Mouse (Mus musculus): ENCODE data around the gene Tshz2. TPM values are rescaled to one million over a fixed set of nuclear protein-coding genes. Genes with fewer than 3 reads are reported as not detected.

The Tshz2 gene
- polyA plus RNA-seq, 1 experiment from 2014 or later: not detected

DNA sequence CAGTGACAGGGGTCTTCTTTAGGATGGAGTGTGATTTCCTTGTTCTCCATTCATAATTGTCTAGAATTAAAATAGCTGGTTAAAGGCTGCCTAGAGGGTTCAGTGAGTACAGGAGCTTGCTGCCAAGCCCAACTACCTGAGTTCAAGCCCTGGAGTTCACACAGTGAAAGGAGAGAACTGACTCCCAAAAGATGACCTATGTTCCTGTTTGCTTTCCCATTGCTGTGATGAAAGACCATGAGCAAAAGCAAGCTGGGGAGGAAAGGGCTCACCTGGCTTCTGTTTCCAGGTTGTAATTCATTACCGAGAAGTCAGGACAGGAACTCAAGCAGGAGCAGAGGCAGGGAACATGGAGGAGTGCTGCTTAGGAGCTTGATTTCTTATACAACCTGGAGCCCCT lies 416.0 kb downstream of the Tshz2 start:
- no peaks in the 10 kb centered on the region for H3K79me2 ChIP-seq (ENCODE audit: inconsistent target)
- 86% methylated on average over 1 of the region's 1 CpGs for WGBS (ENCODE audit: missing documents)
- no peak overlapping the region for H3K27ac ChIP-seq

DNA sequence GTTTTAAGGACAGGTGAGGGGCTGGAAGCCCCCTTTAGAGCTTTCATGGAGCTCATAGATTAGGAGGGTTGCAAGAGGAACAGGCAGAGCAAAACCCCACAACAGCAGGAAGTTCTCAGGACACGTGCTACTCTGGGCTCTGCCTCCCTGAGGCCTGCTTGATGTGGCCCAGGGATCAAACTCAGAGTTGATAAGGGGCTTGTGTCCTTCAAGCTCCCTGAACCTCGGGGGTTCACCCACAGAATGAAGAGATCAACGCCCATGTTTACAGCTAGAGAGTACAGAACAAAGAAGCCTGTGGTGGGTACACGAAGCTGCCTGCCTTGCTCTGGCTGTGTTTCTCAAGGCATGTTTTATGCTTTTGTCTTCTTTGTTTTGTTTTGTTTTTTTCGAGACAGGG lies 417.8 kb downstream of the Tshz2 start:
- Histone ChIP-seq H3K79me2 (ENCODE audit: inconsistent target) (no peaks in the 10 kb centered on the region), H3K4me3 (ENCODE audit: inconsistent target) (no peak overlapping the region), H3K27ac (no peak overlapping the region), H3K36me3 (ENCODE audit: inconsistent target) (no peaks in the 10 kb centered on the region)
- 59% methylated on average over 5 of the region's 5 CpGs for WGBS (ENCODE audit: missing documents)

More for the DNA sequence above, 416.0 kb downstream of the Tshz2 start:
- Histone ChIP-seq H3K4me3 (ENCODE audit: inconsistent target) (no peak overlapping the region), H3K36me3 (ENCODE audit: inconsistent target) (no peaks in the 10 kb centered on the region)

DNA sequence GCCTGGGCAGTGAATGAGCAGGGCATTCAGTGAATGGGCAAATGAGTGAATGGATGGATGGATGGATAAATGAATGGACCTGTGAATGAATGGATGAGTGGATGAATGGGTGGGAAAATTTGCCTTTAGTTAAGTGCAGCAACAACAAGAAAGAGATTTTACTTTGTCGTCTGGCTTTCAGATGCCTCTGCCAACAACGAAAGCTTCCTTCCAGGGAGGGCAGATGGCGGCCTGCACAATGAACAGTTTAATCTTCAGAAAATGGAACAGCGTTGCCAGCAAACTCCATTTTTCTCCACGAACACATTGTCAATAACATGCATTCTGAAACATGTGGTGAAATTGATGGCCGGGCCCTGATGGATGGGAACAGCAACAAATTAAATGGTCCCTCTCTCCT lies 418.6 kb downstream of the Tshz2 start:
- Histone ChIP-seq H3K36me3 (ENCODE audit: inconsistent target) (no peaks in the 10 kb centered on the region), H3K27ac (no peak overlapping the region), H3K4me3 (ENCODE audit: inconsistent target) (no peak overlapping the region), H3K79me2 (ENCODE audit: inconsistent target) (no peaks in the 10 kb centered on the region)
- 94% methylated on average over 6 of the region's 6 CpGs for WGBS (ENCODE audit: missing documents)

DNA sequence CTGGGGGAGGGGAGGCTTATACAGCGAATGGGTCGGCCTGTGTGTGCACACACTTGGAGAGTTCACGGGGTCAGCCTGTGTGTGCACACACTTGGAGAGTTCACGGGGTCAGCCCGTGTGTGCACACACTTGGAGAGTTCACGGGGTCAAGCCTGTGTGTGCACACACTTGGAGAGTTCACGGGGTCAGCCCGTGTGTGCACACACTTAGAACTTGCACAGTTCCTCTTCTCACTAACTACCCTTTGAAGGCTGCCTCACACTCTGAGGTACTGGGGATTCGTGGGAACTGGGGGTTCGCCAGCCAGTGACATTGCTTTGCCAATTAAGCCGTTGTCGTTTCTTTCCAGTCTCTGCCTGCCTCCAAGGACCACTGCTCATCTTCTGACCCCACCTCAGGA lies 422.1 kb downstream of the Tshz2 start:
- Histone ChIP-seq H3K79me2 (ENCODE audit: inconsistent target) (no peaks in the 10 kb centered on the region), H3K27ac (no peak overlapping the region), H3K4me3 (ENCODE audit: inconsistent target) (no peak overlapping the region), H3K36me3 (ENCODE audit: inconsistent target) (no peaks in the 10 kb centered on the region)
- WGBS (ENCODE audit: missing documents): 62% methylated on average over 12 of the region's 12 CpGs

DNA sequence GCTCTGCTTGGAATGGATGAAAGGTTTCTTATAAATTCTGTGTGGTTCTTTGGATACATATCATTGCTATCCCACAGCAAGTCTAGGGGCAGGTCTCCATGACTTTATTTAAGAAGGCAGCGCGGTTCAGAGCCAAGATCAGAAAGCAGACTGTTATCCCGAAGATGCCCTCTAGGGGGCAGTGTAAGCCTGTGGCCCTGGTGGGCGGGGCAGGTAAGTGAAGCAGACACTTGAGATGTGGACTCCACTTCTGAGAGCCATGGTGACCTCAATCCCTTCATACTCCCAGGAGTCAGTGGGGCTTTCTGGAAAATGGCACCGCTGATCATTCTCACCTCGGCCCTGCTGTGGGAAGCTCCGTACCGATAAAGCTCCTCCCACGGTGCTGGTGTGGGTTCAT lies 422.6 kb downstream of the Tshz2 start:
- H3K27ac ChIP-seq: no peak overlapping the region
- WGBS (ENCODE audit: missing documents): 36% methylated on average over 9 of the region's 9 CpGs
- no peaks in the 10 kb centered on the region for H3K36me3 ChIP-seq (ENCODE audit: inconsistent target)
- no peaks in the 10 kb centered on the region for H3K79me2 ChIP-seq (ENCODE audit: inconsistent target)
- H3K4me3 ChIP-seq (ENCODE audit: inconsistent target): no peak overlapping the region

DNA sequence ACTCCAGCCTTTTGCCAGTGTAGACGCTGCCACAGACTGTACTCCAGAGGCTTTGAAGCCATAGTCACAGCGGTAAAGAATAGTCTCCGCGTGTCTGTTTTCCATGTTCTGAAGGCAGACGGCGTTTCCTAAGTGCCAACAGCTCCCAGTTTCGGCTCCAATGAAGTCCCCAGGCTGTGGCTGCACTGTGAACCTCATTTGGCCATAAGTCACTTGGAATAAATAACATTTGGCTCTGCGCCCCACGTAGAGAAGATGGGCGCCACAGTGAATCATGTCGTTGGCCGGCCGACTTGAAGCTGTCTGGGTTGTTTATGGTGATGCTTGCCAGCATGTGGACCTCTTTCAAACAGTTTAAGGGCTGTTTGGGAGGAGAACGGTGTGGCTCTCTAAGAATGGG lies 426.0 kb downstream of the Tshz2 start:
- Histone ChIP-seq H3K4me3 (ENCODE audit: inconsistent target) (no peak overlapping the region), H3K36me3 (ENCODE audit: inconsistent target) (no peaks in the 10 kb centered on the region), H3K27ac (no peak overlapping the region), H3K79me2 (ENCODE audit: inconsistent target) (no peaks in the 10 kb centered on the region)
- 91% methylated on average over 13 of the region's 14 CpGs for WGBS (ENCODE audit: missing documents)

DNA sequence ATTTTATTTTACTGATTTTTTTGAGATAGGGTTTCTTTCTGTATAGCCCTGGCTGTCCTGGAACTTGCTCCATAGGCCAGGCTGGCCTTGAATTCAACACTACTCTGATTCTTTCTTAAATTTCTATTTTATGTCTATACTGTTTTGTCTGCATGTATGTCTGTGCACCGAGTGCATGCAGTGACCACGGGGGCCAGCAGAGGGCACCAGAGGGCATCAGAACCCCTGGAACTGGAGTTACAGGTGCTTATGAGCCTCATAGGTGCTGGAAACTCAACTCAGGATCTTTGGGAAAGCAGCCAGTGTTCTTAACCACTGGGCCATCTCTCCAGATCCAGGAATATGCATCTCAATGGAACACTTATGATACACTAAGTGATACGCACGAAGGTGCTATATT lies 427.3 kb downstream of the Tshz2 start:
- H3K27ac ChIP-seq: no peak overlapping the region
- no peak overlapping the region for H3K4me3 ChIP-seq (ENCODE audit: inconsistent target)
- WGBS (ENCODE audit: missing documents): 70% methylated on average over 4 of the region's 4 CpGs
- no peaks in the 10 kb centered on the region for H3K79me2 ChIP-seq (ENCODE audit: inconsistent target)
- no peaks in the 10 kb centered on the region for H3K36me3 ChIP-seq (ENCODE audit: inconsistent target)

DNA sequence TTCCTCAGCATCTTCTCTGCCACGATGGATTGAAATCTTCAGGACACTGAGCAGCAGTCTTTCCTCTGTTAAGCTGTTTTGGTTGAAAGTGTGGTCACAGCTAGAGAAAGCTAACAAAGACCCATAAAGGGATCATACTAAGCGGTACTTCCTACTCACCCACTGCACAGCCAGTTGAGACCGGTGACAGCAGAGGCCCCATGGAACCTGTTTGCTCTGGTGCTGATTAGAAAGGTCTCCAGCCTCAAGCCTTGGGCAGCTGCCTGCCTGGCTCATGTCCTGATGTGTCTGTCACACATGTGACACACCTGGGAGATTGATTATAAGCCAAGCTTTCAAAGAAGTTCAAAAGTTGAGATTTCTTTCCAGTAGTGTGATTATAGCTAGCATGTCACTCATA lies 429.6 kb downstream of the Tshz2 start:
- 85% methylated on average over 3 of the region's 3 CpGs for WGBS (ENCODE audit: missing documents)
- Histone ChIP-seq H3K79me2 (ENCODE audit: inconsistent target) (no peaks in the 10 kb centered on the region), H3K4me3 (ENCODE audit: inconsistent target) (no peak overlapping the region), H3K36me3 (ENCODE audit: inconsistent target) (no peaks in the 10 kb centered on the region), H3K27ac (no peak overlapping the region)

DNA sequence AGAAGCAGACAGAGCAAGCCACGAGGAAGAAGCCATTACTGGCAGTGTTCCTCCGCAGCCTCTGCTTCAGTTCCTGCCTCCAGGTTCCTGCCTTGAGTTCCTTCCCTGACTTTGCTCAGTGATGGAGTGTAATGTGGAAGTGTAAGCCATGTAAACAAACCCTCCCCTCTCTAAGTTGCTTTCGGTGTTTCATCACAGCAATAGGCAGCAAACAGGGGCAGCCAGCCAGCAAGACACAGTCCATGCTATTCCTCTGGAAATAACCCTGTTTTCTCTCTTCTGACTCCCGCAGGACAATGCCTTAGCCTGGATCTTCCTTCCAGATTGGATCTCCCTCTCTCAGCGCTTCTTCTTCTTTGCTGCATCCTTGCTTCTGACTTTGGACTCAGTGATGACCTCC lies 437.2 kb downstream of the Tshz2 start:
- Histone ChIP-seq H3K36me3 (ENCODE audit: inconsistent target) (no peaks in the 10 kb centered on the region), H3K4me3 (ENCODE audit: inconsistent target) (no peak overlapping the region), H3K79me2 (ENCODE audit: inconsistent target) (no peaks in the 10 kb centered on the region), H3K27ac (no peak overlapping the region)
- WGBS (ENCODE audit: missing documents): 93% methylated on average over 5 of the region's 5 CpGs

DNA sequence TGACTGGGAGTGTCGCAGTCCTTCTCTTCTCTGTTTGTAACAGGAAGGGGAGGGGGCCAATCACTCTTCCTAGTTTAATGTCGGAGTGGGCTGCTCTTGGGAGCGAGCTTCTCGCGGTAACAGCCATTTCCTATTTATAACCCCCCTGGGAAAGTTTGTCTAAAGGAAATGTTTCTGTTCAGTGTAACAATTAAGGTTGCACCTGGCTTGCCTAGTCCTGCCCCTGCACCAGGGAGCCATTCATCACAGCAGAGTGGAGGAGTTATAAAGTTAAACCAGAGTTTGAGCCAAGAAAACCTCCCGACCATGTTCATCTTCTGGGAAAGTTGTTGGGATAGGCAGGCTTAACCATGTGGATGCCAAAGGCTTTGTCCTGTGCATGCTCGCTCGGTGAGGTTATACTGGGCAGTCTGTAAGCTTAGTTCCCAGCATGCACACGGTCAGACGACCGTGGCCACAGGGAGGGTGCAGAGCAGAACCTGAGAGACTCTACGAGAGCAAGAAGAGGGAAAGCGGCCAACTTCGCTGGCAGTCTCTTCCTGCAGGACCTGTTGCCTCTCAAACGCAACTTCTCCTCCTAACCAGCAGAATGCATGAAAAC lies 437.9 kb downstream of the Tshz2 start:
- no peaks in the 10 kb centered on the region for H3K36me3 ChIP-seq (ENCODE audit: inconsistent target)
- H3K27ac ChIP-seq: no peak overlapping the region
- WGBS (ENCODE audit: missing documents): 17% methylated on average over 15 of the region's 15 CpGs
- no peaks in the 10 kb centered on the region for H3K79me2 ChIP-seq (ENCODE audit: inconsistent target)
- H3K4me3 ChIP-seq (ENCODE audit: inconsistent target): no peak overlapping the region

DNA sequence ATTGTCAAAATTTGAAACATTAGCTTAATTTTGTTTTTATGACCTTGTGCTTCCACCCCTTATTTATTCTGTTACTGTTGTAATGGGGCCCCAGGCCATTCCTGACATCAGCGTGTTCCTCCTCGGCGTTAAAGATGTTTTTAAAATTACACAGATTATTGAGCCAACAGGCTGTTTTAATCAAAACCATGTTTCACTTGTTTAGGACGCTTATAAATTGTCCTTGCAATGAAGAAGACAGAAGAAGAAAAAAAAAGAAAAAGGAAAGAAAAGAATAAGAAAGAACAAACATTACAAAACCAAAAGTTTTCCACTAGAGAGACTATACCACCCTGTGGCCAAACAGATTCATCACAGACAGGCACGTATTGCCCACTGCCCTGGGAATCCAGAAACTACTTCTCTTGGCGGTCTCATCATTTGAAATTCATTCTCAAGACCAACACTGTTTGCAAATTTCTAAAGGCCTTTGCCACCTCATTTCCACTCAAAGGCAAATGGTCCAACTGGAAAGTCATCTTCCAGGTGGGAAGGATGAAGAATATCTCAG lies 444.2 kb downstream of the Tshz2 start:
- Histone ChIP-seq H3K4me3 (ENCODE audit: inconsistent target) (no peak overlapping the region), H3K27ac (no peak overlapping the region), H3K79me2 (ENCODE audit: inconsistent target) (no peaks in the 10 kb centered on the region), H3K36me3 (ENCODE audit: inconsistent target) (no peaks in the 10 kb centered on the region)
- 88% methylated on average over 5 of the region's 6 CpGs for WGBS (ENCODE audit: missing documents)

DNA sequence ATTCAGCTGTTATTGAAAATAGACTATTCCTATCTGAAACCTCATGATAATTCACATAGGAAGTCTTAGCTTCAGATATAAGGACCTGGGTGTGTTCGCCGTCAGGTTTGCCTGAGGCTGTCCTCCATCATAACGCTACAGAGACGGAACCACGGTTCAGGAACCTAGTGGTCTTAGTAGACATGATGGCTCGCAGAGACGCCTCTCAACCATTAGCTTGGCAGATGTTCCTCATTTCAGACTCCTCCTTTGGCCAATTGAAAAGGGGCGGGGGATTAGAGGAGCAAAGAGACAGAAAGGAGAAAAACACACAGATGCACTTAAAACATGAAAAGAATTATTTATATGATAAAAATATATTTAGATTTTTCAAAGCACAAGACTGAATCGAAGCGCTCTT lies 445.2 kb downstream of the Tshz2 start:
- Histone ChIP-seq H3K79me2 (ENCODE audit: inconsistent target) (no peaks in the 10 kb centered on the region), H3K27ac (no peak overlapping the region), H3K4me3 (ENCODE audit: inconsistent target) (no peak overlapping the region), H3K36me3 (ENCODE audit: inconsistent target) (no peaks in the 10 kb centered on the region)
- 71% methylated on average over 8 of the region's 10 CpGs for WGBS (ENCODE audit: missing documents)

DNA sequence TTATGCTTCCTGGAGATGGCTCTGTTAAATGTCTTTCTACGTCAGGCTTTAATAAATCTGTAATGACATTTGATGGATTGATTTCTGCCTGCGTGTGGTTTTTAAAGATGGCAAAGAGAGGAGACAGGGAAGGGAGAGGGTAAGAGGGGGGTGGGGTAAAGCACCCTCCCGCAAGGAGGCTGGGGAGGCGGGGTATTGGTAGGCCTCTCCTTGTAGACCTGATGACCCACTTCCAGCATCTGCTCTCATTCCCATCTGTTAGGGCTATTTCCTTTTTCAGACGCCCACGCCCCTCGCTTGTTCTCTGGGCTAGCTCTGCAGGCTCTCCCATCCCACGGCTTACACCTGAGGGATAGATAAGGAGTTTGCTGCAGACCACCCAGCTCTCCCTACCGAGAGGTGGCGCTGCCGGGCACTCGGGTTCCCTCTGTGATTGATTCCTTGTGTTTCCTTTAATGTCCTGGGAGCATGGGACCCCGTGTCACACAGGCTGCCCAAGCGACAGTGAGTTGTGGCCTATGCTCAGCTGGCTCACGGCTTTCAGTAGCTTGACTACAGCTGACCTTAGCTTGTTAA lies 445.7 kb downstream of the Tshz2 start:
- Histone ChIP-seq H3K27ac (no peak overlapping the region), H3K4me3 (ENCODE audit: inconsistent target) (no peak overlapping the region), H3K79me2 (ENCODE audit: inconsistent target) (no peaks in the 10 kb centered on the region), H3K36me3 (ENCODE audit: inconsistent target) (no peaks in the 10 kb centered on the region)
- 59% methylated on average over 15 of the region's 15 CpGs for WGBS (ENCODE audit: missing documents)

DNA sequence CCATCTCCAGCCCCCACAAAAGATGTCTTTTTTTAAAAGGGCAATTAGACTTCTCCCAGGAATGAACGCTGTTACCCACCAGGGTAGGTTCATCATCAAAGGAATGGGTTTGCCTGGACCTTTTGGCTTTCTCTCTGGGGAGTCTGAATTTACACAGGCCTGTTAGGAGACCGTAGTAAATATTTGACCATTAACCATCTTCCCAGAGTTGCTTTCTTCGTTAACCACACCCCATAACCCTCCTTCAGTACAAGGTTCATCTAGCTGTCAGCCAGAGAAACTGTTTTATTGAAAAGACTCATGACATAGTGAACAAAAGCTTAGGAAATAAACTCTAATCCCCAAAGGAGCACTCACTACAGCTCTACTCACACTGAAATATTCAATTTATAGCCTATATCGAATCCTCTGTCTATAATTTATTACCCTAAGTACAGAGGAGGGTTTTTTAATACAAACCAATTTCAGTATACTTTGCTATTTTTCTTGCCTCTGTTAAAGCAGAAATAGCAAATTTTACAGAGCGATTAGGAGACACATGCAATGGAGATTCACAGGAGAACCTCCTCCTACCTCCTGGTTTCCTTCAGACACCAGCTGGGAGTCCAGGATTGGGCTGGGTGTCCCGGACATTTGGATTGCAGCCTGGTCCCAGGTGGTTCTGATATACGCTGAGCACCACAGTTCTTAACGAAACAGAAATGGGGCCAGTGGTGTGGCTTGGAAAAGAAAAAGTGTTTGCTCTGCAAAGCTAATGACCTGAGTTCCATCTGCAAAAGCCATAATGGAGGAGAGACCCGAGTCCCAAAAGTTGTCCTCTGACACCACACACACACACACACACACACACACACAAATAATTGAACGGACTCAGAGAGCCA lies 459.0 kb downstream of the Tshz2 start:
- WGBS (ENCODE audit: missing documents): 88% methylated on average over 10 of the region's 10 CpGs
- Histone ChIP-seq H3K79me2 (ENCODE audit: inconsistent target) (no peaks in the 10 kb centered on the region), H3K36me3 (ENCODE audit: inconsistent target) (no peaks in the 10 kb centered on the region), H3K27ac (no peak overlapping the region), H3K4me3 (ENCODE audit: inconsistent target) (no peak overlapping the region)

DNA sequence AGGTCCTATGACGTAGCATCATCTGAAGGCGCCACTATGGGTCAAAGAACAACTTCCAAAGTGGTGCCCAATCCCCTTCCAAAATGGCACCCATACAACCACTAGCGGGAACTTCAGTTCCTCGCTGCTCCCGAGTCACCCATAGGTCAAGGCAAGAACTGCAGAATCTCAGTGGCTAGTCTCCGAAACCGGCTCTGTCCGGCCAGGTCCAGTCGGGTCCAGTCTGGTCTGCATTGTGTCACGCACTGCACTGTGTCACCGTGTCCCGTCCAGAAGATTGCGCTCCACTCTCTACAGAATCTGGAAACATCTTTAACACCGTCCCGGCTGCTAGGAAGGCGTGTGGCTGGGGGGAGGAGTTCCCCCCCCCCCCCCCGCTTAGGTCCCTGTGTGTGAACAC lies 461.4 kb downstream of the Tshz2 start:
- no peak overlapping the region for H3K4me3 ChIP-seq (ENCODE audit: inconsistent target)
- no peak overlapping the region for H3K27ac ChIP-seq
- WGBS (ENCODE audit: missing documents): 91% methylated on average over 16 of the region's 17 CpGs
- no peaks in the 10 kb centered on the region for H3K36me3 ChIP-seq (ENCODE audit: inconsistent target)
- no peaks in the 10 kb centered on the region for H3K79me2 ChIP-seq (ENCODE audit: inconsistent target)
